Comparison of ENCODE assay signal across 11 mouse cellular contexts in the genomic region with DNA sequence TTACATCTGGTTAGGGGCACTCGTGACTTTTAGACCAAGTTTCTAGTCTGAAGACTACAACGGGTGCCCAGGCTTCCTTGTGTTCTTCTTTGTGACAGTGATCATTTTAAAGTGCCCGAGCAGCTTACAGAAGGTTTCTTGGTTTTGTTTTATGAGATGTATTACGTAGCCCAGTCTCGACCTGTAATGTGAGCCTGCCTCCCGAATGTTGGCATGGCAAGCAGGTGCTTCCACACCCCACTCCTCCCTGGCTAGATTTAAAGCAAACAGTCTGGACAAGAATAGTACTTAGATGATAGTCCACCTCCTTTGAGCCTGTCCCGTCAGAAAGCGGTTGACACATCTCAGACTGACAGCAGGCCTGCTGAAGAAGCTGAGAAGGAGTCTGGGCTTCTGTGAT. TPM values are rescaled to one million over a fixed set of nuclear protein-coding genes. Genes with fewer than 3 reads are reported as not detected.
"Had no signal": no experiment of that assay in that cellular context is flagged by ENCODE, and none has a peak within 500 bp of the region (broad histone marks: within the 10 kb centered on the region; RNA-seq: fewer than 3 reads in every experiment).

No protein-coding gene starts in this region.

- H3K4me2 ChIP-seq: liver, embryonic 11.5 days; lung, embryonic 15.5 days; midbrain, embryonic 12.5 days; neural tube, embryonic 15.5 days had no signal

- H3K4me3 ChIP-seq: left cerebral cortex, adult 2 months; lung, embryonic 15.5 days; midbrain, embryonic 12.5 days; neural tube, embryonic 15.5 days had no signal

- H3K27me3 ChIP-seq: lung, embryonic 15.5 days; midbrain, embryonic 12.5 days; neural tube, embryonic 15.5 days had no signal

- DNase-seq: kidney, adult 11 months; kidney, postnatal 14 days; thymus, postnatal 4 days had no signal

- H3K9ac ChIP-seq: lung, embryonic 15.5 days; midbrain, embryonic 12.5 days; neural tube, embryonic 15.5 days had no signal

- H3K9me3 ChIP-seq: lung, embryonic 15.5 days; midbrain, embryonic 12.5 days; neural tube, embryonic 15.5 days had no signal

- ATAC-seq: midbrain, embryonic 16.5 days had no signal

- H3K27ac ChIP-seq: lung, embryonic 15.5 days; midbrain, embryonic 12.5 days; stomach, postnatal 0 days had no signal

- H3K4me1 ChIP-seq: midbrain, embryonic 12.5 days had no signal

RNA-seq across cellular contexts. Expression of gene Myl9, which starts 9.6 kb away (rescaled TPM):
- total RNA-seq: megakaryocyte-erythroid progenitor cell, adult 5-6 weeks had no signal
